Mouse (Mus musculus): ENCODE results near the gene Alad.

The Alad gene

DNA sequence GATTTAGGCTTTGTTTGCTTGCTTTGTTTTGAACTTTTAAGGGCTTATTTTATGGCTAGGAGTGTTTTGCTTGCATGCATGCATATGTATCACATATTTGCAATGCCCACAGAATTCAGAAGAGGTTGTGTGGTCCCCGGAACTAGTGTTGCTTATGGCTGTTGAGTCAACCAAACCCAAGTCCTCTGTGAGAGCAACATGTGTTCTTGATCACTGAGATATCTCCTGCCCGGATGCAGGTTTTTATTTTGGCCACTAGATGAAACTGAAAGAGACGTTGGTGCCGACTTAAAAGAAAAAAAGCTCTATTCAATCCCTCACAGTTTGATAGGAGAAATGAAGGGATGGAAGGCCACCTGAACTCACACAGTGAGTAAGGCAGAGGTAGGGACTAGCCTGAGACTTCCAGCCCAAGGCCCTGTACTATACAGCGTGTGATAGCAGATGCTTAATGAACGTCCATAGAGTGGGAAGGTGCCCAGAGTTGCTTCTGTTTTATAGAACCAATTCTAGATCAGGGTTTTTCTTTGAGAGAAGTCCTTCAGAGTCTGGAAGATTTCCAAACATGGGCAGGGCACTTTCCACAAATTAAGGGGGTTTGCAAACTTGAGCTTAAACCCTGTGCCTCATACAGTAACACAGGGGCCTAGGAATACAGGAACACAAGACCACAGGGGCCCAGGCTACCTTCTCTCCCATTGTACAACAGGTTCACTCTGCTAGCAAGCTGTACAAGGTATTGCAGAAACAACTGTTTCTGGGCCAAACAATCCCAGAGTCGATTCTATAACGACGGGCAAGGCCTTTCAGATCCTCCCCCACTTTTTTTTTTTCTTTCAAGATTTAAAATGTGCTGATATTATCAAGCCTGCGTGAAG lies 1.9 kb downstream of the Alad start:
- no peak for DNase-seq (ENCODE audit: low spot score)

GRCm38 (mm10) chr4:62517046-62517445 lies 2.7 kb downstream of the Alad start:
- DNase-seq (ENCODE audit: low spot score): no peak

DNA sequence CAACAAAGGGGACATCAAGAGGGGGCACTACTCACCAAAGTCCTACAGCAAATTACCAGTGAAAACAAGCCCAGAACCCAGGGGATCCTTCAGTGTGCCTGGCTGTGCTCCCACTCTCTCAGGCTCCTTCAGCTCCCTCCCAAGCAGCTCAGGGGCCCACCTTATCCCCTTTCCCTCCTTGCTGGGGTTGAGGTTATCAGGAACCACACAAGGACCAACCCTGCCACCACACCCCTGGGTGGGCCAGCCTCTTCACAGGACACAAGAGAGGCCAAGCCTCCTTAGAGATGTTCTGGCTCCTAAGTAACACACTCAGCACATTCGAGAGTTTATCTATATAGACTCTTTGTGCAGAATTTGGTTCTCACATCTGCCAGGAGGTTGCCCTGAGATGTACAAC lies 3.1 kb downstream of the Alad start:
- no peak for DNase-seq (ENCODE audit: low spot score)

DNA sequence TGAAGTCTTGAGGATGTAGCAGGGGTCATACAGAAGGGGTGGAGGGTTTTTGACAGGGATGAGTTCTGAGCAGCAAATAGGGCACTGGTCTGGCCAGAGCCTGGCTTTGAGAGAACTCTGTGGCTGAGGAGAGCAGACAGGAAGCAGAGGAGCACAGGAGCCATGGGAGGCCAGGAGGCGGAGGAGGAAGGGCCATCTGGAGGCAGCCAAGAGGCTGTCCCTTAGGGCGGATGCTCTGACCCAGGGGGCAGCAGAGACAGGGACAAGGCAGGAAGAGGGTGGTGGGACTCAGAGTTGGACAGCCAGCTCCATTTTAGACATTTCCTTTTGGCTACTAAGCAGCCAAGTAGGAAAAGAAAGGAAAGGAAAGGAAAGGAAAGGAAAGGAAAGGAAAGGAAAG lies 3.6 kb downstream of the Alad start:
- no peak for DNase-seq (ENCODE audit: low spot score)

GRCm38 (mm10) chr4:62515490-62515889 lies 4.2 kb downstream of the Alad start:
- DNase-seq (ENCODE audit: low spot score): no peak

DNA sequence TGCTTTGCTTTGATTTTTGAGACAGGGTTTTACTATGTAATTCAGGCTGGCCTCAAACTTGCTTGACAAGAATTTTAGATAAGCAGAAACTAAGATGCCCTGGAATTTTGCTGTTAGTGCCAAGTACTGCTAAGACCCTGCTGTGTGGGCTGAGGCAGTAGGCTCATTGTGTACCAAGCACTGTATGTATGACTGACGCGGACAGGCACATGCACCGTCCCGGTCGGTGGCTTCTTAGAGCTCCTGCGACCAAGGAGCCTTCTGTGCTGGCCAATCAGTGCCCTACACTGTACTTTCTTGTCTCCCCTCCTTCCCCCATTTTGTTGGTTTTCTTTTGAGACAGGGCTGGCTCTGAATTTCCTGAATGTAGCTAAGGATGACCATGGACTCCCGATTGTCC lies 4.7 kb downstream of the Alad start:
- no peak for DNase-seq (ENCODE audit: low spot score)

- DNase-seq (ENCODE audit: low spot score): no peak
These were observed 5.7 kb downstream of the Alad start for GRCm38 (mm10) chr4:62513998-62514506.

- peak; percentile 58 for DNase-seq (ENCODE audit: low spot score)
These were observed 9.8 kb downstream of the Alad start for GRCm38 (mm10) chr4:62509946-62510345.

GRCm38 (mm10) chr4:62508839-62509238 lies 10.9 kb downstream of the Alad start:
- DNase-seq (ENCODE audit: low spot score): no peak

GRCm38 (mm10) chr4:62506798-62507197 lies 12.9 kb downstream of the Alad start:
- DNase-seq (ENCODE audit: low spot score): no peak

DNA sequence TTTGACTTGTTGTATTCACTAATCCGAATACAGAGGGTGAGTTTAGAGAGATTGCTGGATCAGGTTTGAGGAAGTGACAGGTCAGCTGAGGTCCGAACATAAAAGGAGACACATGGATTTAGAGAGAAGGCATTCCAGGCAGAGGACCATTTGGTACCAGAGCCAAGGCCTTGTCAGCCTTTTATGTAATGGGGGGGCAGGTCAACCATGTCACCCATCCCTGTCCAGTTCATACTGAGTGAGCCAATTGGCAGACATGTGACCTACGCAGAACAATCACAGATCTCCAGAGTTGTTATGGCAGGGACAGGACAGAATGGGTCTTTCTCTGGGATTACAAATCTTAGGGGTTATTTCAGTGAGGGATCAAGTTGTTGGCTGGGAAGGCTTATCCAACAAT lies 13.7 kb downstream of the Alad start:
- no peak for DNase-seq (ENCODE audit: low spot score)

DNA sequence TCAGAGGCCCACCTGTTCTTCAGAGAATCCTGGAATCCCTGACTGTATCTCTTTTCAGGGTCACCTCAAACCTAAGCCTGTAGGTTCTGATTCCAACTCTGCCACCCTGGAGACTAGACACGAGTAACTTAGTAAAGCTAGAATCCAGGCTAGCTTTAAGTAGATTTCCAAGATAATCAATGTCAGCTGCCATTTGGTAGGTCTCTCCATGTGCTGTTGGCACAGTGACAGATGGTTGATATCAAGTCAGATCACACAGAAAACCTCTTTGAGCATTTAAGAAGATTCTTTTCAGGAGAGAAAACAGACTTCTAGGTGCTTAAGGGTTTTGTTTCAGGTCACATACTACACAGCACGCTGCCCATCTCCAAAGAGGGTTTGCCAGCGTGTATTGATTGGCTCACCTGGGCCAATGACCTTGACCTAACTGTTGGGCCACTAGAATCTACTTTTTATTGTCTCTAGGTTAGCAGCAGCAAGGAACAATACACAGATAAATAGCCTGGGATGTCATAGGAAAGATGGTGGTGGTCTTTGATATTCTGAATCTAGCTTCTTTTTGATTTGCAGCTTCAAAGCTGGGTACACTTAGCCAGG lies 16.2 kb downstream of the Alad start, which contains the start of gene Hdhd3:
Gene Hdhd3, minus strand, starts transcription at position 94 of the 597 bp plus-strand sequence.
- no peak for DNase-seq (ENCODE audit: low spot score)

DNA sequence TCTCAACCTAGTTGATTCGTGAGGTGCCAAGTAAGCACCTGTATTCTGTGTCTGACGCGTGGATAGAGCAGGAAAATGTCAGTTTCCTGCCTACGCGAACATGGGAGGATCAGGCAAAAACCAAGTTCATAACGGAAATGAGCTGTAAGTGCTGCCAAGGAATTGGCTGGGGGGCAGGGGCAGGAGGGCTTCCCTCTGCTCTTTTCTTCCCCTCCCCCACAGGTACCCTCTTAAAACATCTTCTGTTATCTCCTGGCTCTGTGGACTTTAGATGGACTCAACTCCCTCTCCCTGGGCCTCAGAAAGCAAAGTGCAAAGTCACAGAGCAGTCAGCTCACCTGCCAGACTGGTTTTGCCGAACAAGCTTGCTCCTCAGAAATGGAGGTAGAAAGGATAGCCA lies 16.7 kb downstream of the Alad start:
- DNase-seq (ENCODE audit: low spot score): no peak

DNA sequence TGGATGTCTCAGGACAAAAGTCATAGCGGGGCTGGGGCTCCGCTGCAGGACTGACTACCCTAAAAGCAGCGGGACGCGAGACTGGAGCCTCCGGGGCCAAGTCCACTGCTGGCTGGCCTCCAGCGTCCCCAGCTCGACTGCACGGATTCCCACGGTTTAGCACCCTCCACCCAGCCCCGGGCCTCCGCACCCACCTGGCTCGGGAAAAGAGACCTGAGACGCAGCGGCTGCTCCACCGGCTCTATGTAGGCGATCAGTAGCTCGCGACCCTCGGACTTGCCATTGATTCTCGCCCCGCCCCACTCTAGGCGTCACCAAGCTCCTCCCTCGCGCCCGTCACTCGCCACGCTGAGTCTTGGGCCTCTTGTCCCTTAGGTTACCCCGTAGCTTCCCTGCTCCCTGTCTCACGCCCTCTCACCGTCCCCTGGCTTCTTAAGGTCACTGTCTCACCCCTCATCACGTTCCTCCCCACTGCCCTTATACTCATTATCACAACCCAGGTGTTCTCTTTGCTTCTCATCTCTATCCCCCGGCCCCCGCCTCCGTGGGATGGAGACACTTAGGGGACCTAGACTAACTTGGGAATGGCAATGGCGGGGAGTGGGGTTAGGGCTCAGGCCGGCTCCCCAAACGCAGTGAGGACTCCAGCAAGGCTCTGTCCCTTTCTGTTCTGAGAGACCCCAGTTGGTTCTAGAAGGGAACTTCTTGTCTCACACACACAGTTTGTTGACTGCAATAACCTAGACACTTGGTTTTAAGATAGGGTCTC lies 17.6 kb downstream of the Alad start:
- DNase-seq (ENCODE audit: low spot score): peak; percentile 83

- no peak for DNase-seq (ENCODE audit: low spot score)
These were observed 18.2 kb downstream of the Alad start for GRCm38 (mm10) chr4:62501534-62501933.

- no peak for DNase-seq (ENCODE audit: low spot score)
These were observed 18.9 kb downstream of the Alad start for GRCm38 (mm10) chr4:62500799-62501198.

GRCm38 (mm10) chr4:62496815-62497214 lies 22.9 kb downstream of the Alad start:
- DNase-seq (ENCODE audit: low spot score): peak; percentile 74

GRCm38 (mm10) chr4:62495946-62496345 lies 23.8 kb downstream of the Alad start:
- no peak for DNase-seq (ENCODE audit: low spot score)

- no peak for DNase-seq (ENCODE audit: low spot score)
These were observed 25.5 kb downstream of the Alad start for GRCm38 (mm10) chr4:62494230-62494629.

GRCm38 (mm10) chr4:62492682-62493081 lies 27.0 kb downstream of the Alad start:
- no peak for DNase-seq (ENCODE audit: low spot score)

- no peak for DNase-seq (ENCODE audit: low spot score)
These were observed 31.8 kb downstream of the Alad start for GRCm38 (mm10) chr4:62487914-62488313.

DNA sequence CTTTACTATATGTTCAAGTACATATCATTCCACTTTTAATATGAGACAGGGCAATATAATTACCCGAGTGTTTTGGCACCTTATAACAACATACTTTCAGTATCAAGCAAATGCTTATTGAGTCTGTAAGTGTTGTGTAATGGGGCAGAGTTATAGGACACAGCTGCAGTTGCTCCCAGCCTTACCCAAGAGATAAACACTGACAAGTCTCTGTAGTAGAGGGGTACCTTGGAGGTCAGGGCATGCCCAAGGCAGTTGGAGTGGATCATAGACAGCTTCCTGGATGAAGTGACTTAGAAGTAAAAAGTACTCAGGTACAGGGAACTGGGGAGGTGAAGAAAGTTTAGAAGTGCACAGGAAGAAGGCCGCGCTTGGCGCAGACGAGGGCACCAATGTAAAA lies 32.5 kb downstream of the Alad start:
- no peak for DNase-seq (ENCODE audit: low spot score)

Measured in ovary, postnatal 14 days (tissue).